Mouse (Mus musculus): Measurements from ENCODE around the gene Tbxas1. TPM values are rescaled to one million over a fixed set of nuclear protein-coding genes. Genes with fewer than 3 reads are reported as not detected.
A peak's percentile ranks its signal among the peaks of the same experiment; 100 is the strongest.

The Tbxas1 gene
- polyA plus RNA-seq, 1 experiment from 2014 or later = 2.5 TPM

- DNase-seq (ENCODE audit: low spot score) = no peak
These were observed 16.8 kb downstream of the Tbxas1 start for GRCm38 (mm10) chr6:38892017-38892416.

- DNase-seq (ENCODE audit: low spot score) = no peak
These were observed 18.4 kb downstream of the Tbxas1 start for GRCm38 (mm10) chr6:38893615-38894014.

GRCm38 (mm10) chr6:38900073-38900472, 24.9 kb downstream of the Tbxas1 start:
- no peak for DNase-seq (ENCODE audit: low spot score)

GRCm38 (mm10) chr6:38900479-38901126, 25.4 kb downstream of the Tbxas1 start:
- DNase-seq (ENCODE audit: low spot score) = no peak

GRCm38 (mm10) chr6:38901152-38901551, 25.9 kb downstream of the Tbxas1 start:
- DNase-seq (ENCODE audit: low spot score) = no peak

GRCm38 (mm10) chr6:38901636-38902035, 26.4 kb downstream of the Tbxas1 start:
- no peak for DNase-seq (ENCODE audit: low spot score)

GRCm38 (mm10) chr6:38902820-38903439, 27.7 kb downstream of the Tbxas1 start:
- DNase-seq (ENCODE audit: low spot score) = no peak

- DNase-seq (ENCODE audit: low spot score) = no peak
These were observed 30.8 kb downstream of the Tbxas1 start for GRCm38 (mm10) chr6:38906005-38906404.

- DNase-seq (ENCODE audit: low spot score) = no peak
These were observed 33.2 kb downstream of the Tbxas1 start for GRCm38 (mm10) chr6:38908401-38908800.

GRCm38 (mm10) chr6:38910828-38911559, 35.8 kb downstream of the Tbxas1 start:
- DNase-seq (ENCODE audit: low spot score) = peak; percentile 79

- no peak for DNase-seq (ENCODE audit: low spot score)
These were observed 37.0 kb downstream of the Tbxas1 start for GRCm38 (mm10) chr6:38912121-38912660.

- DNase-seq (ENCODE audit: low spot score) = no peak
These were observed 37.6 kb downstream of the Tbxas1 start for GRCm38 (mm10) chr6:38912845-38913244.

GRCm38 (mm10) chr6:38913386-38914042, 38.3 kb downstream of the Tbxas1 start:
- no peak for DNase-seq (ENCODE audit: low spot score)

GRCm38 (mm10) chr6:38914181-38914580, 39.0 kb downstream of the Tbxas1 start:
- no peak for DNase-seq (ENCODE audit: low spot score)

GRCm38 (mm10) chr6:38915776-38916175, 40.6 kb downstream of the Tbxas1 start:
- no peak for DNase-seq (ENCODE audit: low spot score)

GRCm38 (mm10) chr6:38916571-38916970, 41.4 kb downstream of the Tbxas1 start:
- no peak for DNase-seq (ENCODE audit: low spot score)

- DNase-seq (ENCODE audit: low spot score) = no peak
These were observed 42.2 kb downstream of the Tbxas1 start for GRCm38 (mm10) chr6:38917415-38917814.

- no peak for DNase-seq (ENCODE audit: low spot score)
These were observed 43.5 kb downstream of the Tbxas1 start for GRCm38 (mm10) chr6:38918728-38919127.

- DNase-seq (ENCODE audit: low spot score) = no peak
These were observed 44.0 kb downstream of the Tbxas1 start for GRCm38 (mm10) chr6:38919135-38919740.

GRCm38 (mm10) chr6:38920141-38920540, 44.9 kb downstream of the Tbxas1 start:
- no peak for DNase-seq (ENCODE audit: low spot score)

Data from thymus, postnatal 0 days (tissue).